Mouse (Mus musculus): ENCODE results near the gene BC067074. TPM values are rescaled to one million over a fixed set of nuclear protein-coding genes. Genes with fewer than 3 reads are reported as not detected.
A peak's percentile ranks its signal among the peaks of the same experiment; 100 is the strongest.

The BC067074 gene
- polyA plus RNA-seq, 1 experiment from 2014 or later: 6.1 TPM

DNA sequence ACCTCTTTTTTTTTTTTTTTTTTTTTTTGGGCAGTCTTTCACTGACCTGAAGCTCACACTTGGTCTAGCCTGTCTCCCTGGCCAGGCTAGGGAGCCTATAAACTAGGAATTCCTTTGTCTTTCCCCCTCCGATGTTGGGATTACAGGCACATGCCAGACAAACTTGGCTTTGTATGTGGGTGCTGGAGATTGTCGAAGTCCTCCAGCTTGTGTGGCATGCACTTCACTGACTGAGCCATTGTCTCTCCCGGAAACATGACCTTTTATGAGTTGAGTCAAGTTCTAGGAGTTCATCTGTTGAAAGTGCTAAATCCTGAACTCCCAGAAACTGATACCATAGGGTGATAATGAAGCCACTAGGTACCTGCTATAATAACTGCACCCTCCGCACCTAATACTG is 41.8 kb downstream of the BC067074 start:
- ATAC-seq (ENCODE audit: low FRiP score, low TSS enrichment): no peak
- Histone ChIP-seq H3K4me1 (ENCODE audit: control insufficient read depth, insufficient read depth, low read length) (peaks cover 10% of the 10 kb centered on the region), H3K9ac (ENCODE audit: low read depth, low read length) (no peak overlapping the region), H3K27me3 (ENCODE audit: control insufficient read depth, insufficient read depth, low read length) (no peaks in the 10 kb centered on the region), H3K36me3 (ENCODE audit: control insufficient read depth, insufficient read depth, low read length) (no peaks in the 10 kb centered on the region), H3K4me2 (replicated peaks; ENCODE audit: low read depth, low read length) (no peak overlapping the region), H3K27ac (ENCODE audit: low read depth, low read length) (no peak overlapping the region), H3K4me3 (ENCODE audit: low read length) (no peak overlapping the region), H3K9me3 (ENCODE audit: control insufficient read depth, low read length) (peaks cover 9% of the 10 kb centered on the region; the same call in 1 of the 2 replicates)
- 38% methylated on average over 4 of the region's 4 CpGs for whole genome bisulfite sequencing

- Histone ChIP-seq H3K27me3 (ENCODE audit: control insufficient read depth, insufficient read depth, low read length) (no peaks in the 10 kb centered on the region), H3K4me3 (ENCODE audit: low read length) (no peak overlapping the region), H3K36me3 (ENCODE audit: control insufficient read depth, insufficient read depth, low read length) (no peaks in the 10 kb centered on the region), H3K9me3 (ENCODE audit: control insufficient read depth, low read length) (no peaks in the 10 kb centered on the region), H3K9ac (ENCODE audit: low read depth, low read length) (no peak overlapping the region), H3K4me1 (ENCODE audit: control insufficient read depth, insufficient read depth, low read length) (peaks cover 6% of the 10 kb centered on the region), H3K27ac (ENCODE audit: low read depth, low read length) (no peak overlapping the region), H3K4me2 (replicated peaks; ENCODE audit: low read depth, low read length) (no peak overlapping the region)
- WGBS: 40% methylated on average over 6 of the region's 6 CpGs
- ATAC-seq (ENCODE audit: low FRiP score, low TSS enrichment): peak; percentile 46; the same call in 1 of the 2 replicates
These were observed 44.4 kb downstream of the BC067074 start for GRCm38 (mm10) chr13:113337223-113337858.

DNA sequence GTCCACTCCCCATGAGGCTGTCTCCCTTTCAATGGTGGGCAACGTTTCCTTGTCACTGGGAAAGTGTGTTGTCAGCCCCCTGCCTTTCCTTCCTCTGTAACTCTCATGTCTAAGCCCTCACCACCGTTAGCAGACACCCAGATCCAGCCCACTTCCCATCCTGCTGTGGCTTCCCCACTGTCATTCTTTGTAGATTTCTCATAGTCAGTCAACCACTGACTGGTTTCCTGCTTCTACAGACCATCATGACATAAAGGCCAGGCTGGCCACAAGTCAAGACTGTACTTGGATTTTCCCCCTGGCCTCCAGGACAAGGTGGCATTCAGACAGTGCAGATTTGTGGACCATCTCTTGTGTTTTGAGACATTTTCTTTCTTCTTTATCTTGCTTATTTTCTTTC is 47.7 kb downstream of the BC067074 start:
- H3K27ac ChIP-seq (ENCODE audit: low read depth, low read length): no peak overlapping the region
- H3K4me1 ChIP-seq (ENCODE audit: control insufficient read depth, insufficient read depth, low read length): 0 out of 2 replicates have a peak, but pooled peaks cover 5% of the 10 kb centered on the region
- no peaks in the 10 kb centered on the region for H3K36me3 ChIP-seq (ENCODE audit: control insufficient read depth, insufficient read depth, low read length)
- no peak overlapping the region for H3K9ac ChIP-seq (ENCODE audit: low read depth, low read length)
- 57% methylated on average over 2 of the region's 2 CpGs for WGBS
- no peak overlapping the region for H3K4me2 ChIP-seq (replicated peaks; ENCODE audit: low read depth, low read length)
- ATAC-seq (ENCODE audit: low FRiP score, low TSS enrichment): no peak
- no peaks in the 10 kb centered on the region for H3K9me3 ChIP-seq (ENCODE audit: control insufficient read depth, low read length)
- H3K4me3 ChIP-seq (ENCODE audit: low read length): no peak overlapping the region
- no peaks in the 10 kb centered on the region for H3K27me3 ChIP-seq (ENCODE audit: control insufficient read depth, insufficient read depth, low read length)

DNA sequence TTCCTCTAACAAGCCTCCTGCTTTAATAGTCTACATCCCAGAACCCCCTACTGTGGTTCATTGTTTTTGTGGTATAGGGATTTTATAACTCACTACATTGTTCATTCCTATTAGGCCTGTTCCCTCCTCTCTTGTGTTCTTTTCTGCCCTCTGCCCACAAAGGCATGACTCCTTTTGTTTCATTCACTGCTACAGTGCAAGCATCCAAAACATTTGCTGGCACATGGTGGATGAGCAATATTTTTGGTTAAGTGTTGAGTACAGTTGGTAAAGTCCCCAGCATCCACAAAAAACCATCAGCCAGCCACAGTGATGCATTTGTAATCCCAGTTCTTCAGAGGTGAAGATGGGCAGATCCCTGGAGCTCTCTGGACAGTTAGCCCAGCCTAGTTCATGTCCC is 48.2 kb downstream of the BC067074 start:
- H3K36me3 ChIP-seq (ENCODE audit: control insufficient read depth, insufficient read depth, low read length): no peaks in the 10 kb centered on the region
- H3K27ac ChIP-seq (ENCODE audit: low read depth, low read length): no peak overlapping the region
- no peak overlapping the region for H3K4me2 ChIP-seq (replicated peaks; ENCODE audit: low read depth, low read length)
- 0 out of 2 replicates have a peak, but pooled peaks cover 5% of the 10 kb centered on the region for H3K4me1 ChIP-seq (ENCODE audit: control insufficient read depth, insufficient read depth, low read length)
- no peaks in the 10 kb centered on the region for H3K9me3 ChIP-seq (ENCODE audit: control insufficient read depth, low read length)
- H3K4me3 ChIP-seq (ENCODE audit: low read length): no peak overlapping the region
- ATAC-seq (ENCODE audit: low FRiP score, low TSS enrichment): no peak
- H3K27me3 ChIP-seq (ENCODE audit: control insufficient read depth, insufficient read depth, low read length): no peaks in the 10 kb centered on the region
- no peak overlapping the region for H3K9ac ChIP-seq (ENCODE audit: low read depth, low read length)

GRCm38 (mm10) chr13:113342355-113342919 is 49.5 kb downstream of the BC067074 start:
- no peaks in the 10 kb centered on the region for H3K4me1 ChIP-seq (ENCODE audit: control insufficient read depth, insufficient read depth, low read length)
- H3K4me3 ChIP-seq (ENCODE audit: low read length): no peak overlapping the region
- no peak overlapping the region for H3K4me2 ChIP-seq (replicated peaks; ENCODE audit: low read depth, low read length)
- no peak overlapping the region for H3K9ac ChIP-seq (ENCODE audit: low read depth, low read length)
- H3K27me3 ChIP-seq (ENCODE audit: control insufficient read depth, insufficient read depth, low read length): no peaks in the 10 kb centered on the region
- H3K9me3 ChIP-seq (ENCODE audit: control insufficient read depth, low read length): no peaks in the 10 kb centered on the region
- H3K27ac ChIP-seq (ENCODE audit: low read depth, low read length): no peak overlapping the region
- H3K36me3 ChIP-seq (ENCODE audit: control insufficient read depth, insufficient read depth, low read length): no peaks in the 10 kb centered on the region
- 66% methylated on average over 10 of the region's 10 CpGs for WGBS
- no peak for ATAC-seq (ENCODE audit: low FRiP score, low TSS enrichment)

- Histone ChIP-seq H3K27ac (ENCODE audit: low read depth, low read length) (peak overlapping the region; percentile 47; the same call in 1 of the 2 replicates), H3K9ac (ENCODE audit: low read depth, low read length) (no peak overlapping the region), H3K4me2 (replicated peaks; ENCODE audit: low read depth, low read length) (no peak overlapping the region), H3K9me3 (ENCODE audit: control insufficient read depth, low read length) (no peaks in the 10 kb centered on the region), H3K27me3 (ENCODE audit: control insufficient read depth, insufficient read depth, low read length) (no peaks in the 10 kb centered on the region), H3K4me1 (ENCODE audit: control insufficient read depth, insufficient read depth, low read length) (peaks cover 9% of the 10 kb centered on the region; the same call in 1 of the 2 replicates), H3K36me3 (ENCODE audit: control insufficient read depth, insufficient read depth, low read length) (no peaks in the 10 kb centered on the region), H3K4me3 (ENCODE audit: low read length) (no peak overlapping the region)
- 74% methylated on average over 11 of the region's 11 CpGs for WGBS
- no peak; the same call in 1 of the 2 replicates for ATAC-seq (ENCODE audit: low FRiP score, low TSS enrichment)
These were observed 57.9 kb downstream of the BC067074 start for GRCm38 (mm10) chr13:113350743-113351430.

GRCm38 (mm10) chr13:113353546-113353945 is 60.6 kb downstream of the BC067074 start:
- no peak overlapping the region for H3K9ac ChIP-seq (ENCODE audit: low read depth, low read length)
- no peaks in the 10 kb centered on the region for H3K36me3 ChIP-seq (ENCODE audit: control insufficient read depth, insufficient read depth, low read length)
- H3K4me1 ChIP-seq (ENCODE audit: control insufficient read depth, insufficient read depth, low read length): peaks cover 9% of the 10 kb centered on the region; the same call in 1 of the 2 replicates
- no peak overlapping the region for H3K27ac ChIP-seq (ENCODE audit: low read depth, low read length)
- WGBS: 85% methylated on average over 3 of the region's 3 CpGs
- no peaks in the 10 kb centered on the region for H3K27me3 ChIP-seq (ENCODE audit: control insufficient read depth, insufficient read depth, low read length)
- no peak overlapping the region for H3K4me2 ChIP-seq (replicated peaks; ENCODE audit: low read depth, low read length)
- ATAC-seq (ENCODE audit: low FRiP score, low TSS enrichment): no peak
- H3K4me3 ChIP-seq (ENCODE audit: low read length): no peak overlapping the region
- H3K9me3 ChIP-seq (ENCODE audit: control insufficient read depth, low read length): no peaks in the 10 kb centered on the region

DNA sequence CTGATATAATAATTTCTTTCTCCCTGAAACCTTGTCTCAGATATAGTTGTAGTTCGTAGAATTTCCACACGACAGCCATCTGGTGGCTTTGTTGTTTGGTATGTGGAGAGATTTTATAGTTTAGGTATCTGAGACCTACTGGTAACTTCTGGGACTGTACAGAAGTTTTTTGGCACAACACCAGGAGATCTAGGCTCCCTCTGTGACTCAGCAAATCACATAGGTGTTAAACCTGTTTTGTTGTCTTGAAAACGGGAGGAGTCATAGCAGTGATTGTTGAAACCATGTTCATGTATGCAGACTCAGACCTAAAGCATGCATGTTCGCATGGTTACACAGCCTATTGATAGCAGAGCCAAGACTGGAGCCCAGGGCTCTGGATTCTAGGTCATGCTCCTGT is 61.0 kb downstream of the BC067074 start:
- WGBS: 78% methylated on average over 4 of the region's 4 CpGs

GRCm38 (mm10) chr13:113355022-113355421 is 62.1 kb downstream of the BC067074 start:
- Histone ChIP-seq H3K4me2 (replicated peaks; ENCODE audit: low read depth, low read length) (no peak overlapping the region), H3K4me1 (ENCODE audit: control insufficient read depth, insufficient read depth, low read length) (peaks cover 9% of the 10 kb centered on the region; the same call in 1 of the 2 replicates), H3K27ac (ENCODE audit: low read depth, low read length) (no peak overlapping the region), H3K9ac (ENCODE audit: low read depth, low read length) (no peak overlapping the region), H3K4me3 (ENCODE audit: low read length) (no peak overlapping the region), H3K36me3 (ENCODE audit: control insufficient read depth, insufficient read depth, low read length) (no peaks in the 10 kb centered on the region), H3K9me3 (ENCODE audit: control insufficient read depth, low read length) (no peaks in the 10 kb centered on the region), H3K27me3 (ENCODE audit: control insufficient read depth, insufficient read depth, low read length) (no peaks in the 10 kb centered on the region)
- WGBS: 28% methylated on average over 4 of the region's 4 CpGs
- no peak for ATAC-seq (ENCODE audit: low FRiP score, low TSS enrichment)

More for the DNA sequence above, 61.0 kb downstream of the BC067074 start:
- H3K27ac ChIP-seq (ENCODE audit: low read depth, low read length): no peak overlapping the region
- H3K9me3 ChIP-seq (ENCODE audit: control insufficient read depth, low read length): no peaks in the 10 kb centered on the region
- H3K9ac ChIP-seq (ENCODE audit: low read depth, low read length): no peak overlapping the region
- H3K36me3 ChIP-seq (ENCODE audit: control insufficient read depth, insufficient read depth, low read length): no peaks in the 10 kb centered on the region
- no peaks in the 10 kb centered on the region for H3K27me3 ChIP-seq (ENCODE audit: control insufficient read depth, insufficient read depth, low read length)
- H3K4me3 ChIP-seq (ENCODE audit: low read length): no peak overlapping the region
- no peak overlapping the region for H3K4me2 ChIP-seq (replicated peaks; ENCODE audit: low read depth, low read length)
- peaks cover 9% of the 10 kb centered on the region; the same call in 1 of the 2 replicates for H3K4me1 ChIP-seq (ENCODE audit: control insufficient read depth, insufficient read depth, low read length)
- ATAC-seq (ENCODE audit: low FRiP score, low TSS enrichment): no peak

Measured in kidney, embryonic 14.5 days (tissue).